Mouse (Mus musculus): ENCODE results near the gene Txlna.

DNA sequence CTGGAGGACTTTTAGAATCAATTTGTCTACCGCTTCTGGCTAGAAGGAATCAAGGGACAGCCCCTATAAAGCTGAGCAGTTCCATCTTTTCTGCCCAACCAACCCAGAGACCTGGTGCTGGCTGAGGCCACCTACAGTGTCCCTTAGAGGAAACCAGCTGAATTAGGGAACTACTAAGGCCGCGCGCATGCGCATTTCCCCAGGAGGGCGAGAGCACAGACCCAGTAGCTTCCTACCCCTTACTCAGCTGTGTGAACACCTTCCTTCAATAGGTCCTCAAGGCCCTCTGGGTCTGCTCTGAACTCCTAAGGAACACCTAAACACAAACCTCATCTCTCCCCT, 15.9 kb downstream of the Txlna start:
- TF ChIP-seq ZKSCAN1 (IDR thresholded peaks at IDR 0.05; ENCODE audit: borderline replicate concordance, low read depth, low read length) (no peak), HCFC1 (IDR thresholded peaks at IDR 0.05; ENCODE audit: low read depth, low read length) (no peak), ETS1 (conservative IDR thresholded peaks at IDR 0.05; ENCODE audit: low read depth, low read length) (no peak), SMC3 (IDR thresholded peaks at IDR 0.05; ENCODE audit: low read depth, low read length) (no peak), CHD1 (IDR thresholded peaks at IDR 0.05; ENCODE audit: low read depth, low read length) (no peak), POLR2A (IDR thresholded peaks at IDR 0.05; ENCODE audit: low read depth, low read length) (no peak), EP300 (IDR thresholded peaks at IDR 0.05; ENCODE audit: low read length) (no peak), CTCF (conservative IDR thresholded peaks at IDR 0.05 in 1 of 2, IDR thresholded peaks at IDR 0.05 in 1 of 2; ENCODE audit: low read depth in 2 of 2, low read length in 2 of 2) (no peak), MAX (IDR thresholded peaks at IDR 0.05; ENCODE audit: low read length) (no peak), MAZ (IDR thresholded peaks at IDR 0.05; ENCODE audit: low read depth, low read length) (no peak), E2F4 (IDR thresholded peaks at IDR 0.05; ENCODE audit: insufficient replicate concordance, low read depth, low read length) (no peak)

Measured in CH12.LX (cell line).